Mouse (Mus musculus) frontal cortex, postnatal 10 days (tissue): ENCODE measurements around the gene Tbc1d4.
A peak's percentile ranks its signal among the peaks of the same experiment; 100 is the strongest.

ENCODE experiments used
- DNase-seq, 2 experiments: peaks; one replicate each; pipeline ENCODE4 v3.0.0; 2022; ENCODE audit warnings: low spot score in 2 of 2, mixed read lengths in 1 of 2

The Tbc1d4 gene

DNA sequence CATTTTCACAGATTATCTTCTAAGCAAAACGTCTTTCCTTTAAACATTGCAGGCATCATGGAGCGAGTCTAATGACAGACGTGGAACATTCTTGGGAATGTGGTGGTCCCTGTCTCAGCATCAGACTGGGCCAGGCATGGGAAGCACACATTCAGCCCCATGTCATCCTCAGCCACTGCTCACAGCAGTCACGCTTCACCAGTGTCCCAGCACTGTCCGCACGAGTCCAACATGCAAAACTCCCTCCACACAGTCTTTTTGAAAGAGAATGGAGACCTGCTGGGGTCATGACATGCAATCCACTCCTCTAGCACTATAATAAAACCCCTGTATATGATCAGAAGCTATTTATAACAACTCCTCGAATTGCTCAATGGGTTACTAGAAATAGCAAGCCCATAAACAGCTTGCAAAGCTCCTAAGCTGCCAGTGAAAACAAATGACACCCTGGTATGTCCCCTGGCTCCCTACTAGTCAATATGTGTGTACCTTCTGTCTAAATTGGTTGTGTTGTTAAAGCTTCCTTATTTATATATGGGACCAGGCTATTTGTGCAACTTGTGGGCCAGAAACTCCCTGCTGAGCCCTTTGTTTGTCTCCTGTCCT lies 76.8 kb downstream of the Tbc1d4 start:
- DNase-seq: no peak

DNA sequence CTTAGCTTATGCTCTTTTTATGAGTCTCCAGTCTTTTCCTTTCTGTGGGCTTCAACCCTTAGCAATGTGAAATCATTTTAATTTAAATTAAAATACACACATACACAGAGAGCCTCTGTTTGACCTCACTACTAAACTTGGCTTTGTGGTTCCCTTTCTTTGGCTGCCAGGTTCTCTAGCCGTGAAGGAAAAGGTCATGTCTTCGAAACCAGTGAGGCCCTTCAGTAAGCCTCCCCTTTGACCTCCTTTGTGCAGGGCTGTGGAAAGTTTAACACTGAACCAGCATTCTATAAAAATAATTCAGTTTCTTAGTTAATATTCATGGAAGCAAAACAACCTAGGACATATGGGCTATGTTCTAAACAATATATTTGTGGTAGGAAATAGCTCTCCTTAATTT lies 78.5 kb downstream of the Tbc1d4 start:
- no peak for DNase-seq

DNA sequence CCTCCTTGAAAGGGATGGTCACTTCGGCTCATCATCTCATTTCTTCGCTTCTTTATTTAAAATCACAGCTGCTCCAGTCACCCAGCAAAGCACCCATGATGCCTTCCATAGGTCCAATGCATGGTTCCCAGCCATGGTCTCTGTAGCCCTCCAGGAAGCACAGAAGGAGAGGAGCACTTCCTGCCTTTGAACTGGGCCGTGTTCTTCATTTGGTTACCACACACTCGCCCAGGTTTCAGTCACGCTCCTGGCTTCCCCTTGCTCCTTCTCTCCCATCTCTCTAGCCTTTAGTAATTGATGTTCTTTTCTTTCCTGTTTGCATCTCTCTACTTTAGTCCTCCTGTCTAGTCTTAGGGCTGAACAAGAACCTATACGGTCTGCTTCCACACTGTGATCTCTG lies 79.8 kb downstream of the Tbc1d4 start:
- no peak for DNase-seq

DNA sequence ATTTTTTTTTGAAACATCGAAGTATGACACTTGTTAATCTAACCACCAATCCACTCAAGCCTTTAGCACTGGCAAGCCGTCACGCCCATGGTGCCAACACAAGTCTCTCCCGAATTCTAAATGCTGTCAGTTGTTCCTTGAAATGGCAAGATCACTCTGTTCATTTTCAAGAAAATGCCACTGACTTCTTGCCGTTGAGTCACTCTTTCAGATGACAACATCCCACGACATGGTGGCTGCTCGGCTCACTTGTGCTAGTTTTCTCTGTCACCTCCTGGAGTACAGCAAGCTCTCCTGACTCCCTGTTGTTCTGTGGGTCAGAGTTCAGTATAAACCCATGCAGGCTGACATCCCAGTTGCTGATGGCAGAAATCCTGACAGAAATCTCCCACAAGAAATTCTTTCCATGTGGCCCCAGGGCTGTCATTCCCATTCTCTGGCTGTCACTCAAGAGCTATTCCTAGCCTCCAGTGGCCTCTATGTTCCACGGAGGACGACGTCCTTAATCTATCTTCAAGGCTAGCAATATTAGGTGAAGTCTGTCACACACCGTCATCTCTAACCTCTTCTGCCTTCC lies 81.5 kb downstream of the Tbc1d4 start:
- DNase-seq: no peak

DNA sequence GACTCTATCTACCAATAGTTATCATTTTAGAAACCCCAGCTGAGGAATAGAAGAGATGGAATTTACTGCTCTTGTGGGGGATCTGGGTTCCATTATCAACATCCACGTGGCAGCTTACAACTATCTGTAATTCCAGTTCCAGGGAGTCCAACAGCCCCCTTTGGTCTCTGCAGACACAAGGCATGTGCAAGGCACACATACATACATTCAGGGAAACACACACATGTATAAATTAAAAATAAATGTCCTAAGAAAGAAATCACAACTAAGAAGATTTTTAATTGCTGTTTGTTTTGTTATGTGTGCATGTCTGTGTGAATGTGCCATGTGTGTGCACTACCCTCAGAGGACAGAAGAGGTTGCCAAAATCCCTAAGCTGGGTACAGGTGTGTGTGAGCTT lies 82.5 kb downstream of the Tbc1d4 start:
- no peak for DNase-seq

DNA sequence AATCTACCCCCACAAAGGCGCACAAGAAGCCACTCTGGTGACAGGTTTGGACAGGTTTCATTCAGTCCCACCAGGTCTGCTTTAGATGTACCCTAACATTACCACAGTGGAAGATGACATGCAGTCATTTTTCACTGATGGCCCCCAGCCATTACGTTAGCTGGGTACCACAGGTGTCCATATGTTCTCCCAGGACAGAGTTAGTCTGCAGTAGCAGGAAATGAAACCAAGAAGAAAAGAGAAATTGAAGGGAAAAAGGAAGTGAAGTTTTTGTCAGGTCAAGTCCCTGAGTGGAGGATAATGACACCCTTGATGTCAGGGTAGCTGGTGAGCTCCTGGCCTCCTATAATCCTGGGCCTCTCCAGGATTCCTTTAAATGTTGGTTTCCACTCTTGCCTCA lies 89.0 kb downstream of the Tbc1d4 start:
- DNase-seq: no peak

DNA sequence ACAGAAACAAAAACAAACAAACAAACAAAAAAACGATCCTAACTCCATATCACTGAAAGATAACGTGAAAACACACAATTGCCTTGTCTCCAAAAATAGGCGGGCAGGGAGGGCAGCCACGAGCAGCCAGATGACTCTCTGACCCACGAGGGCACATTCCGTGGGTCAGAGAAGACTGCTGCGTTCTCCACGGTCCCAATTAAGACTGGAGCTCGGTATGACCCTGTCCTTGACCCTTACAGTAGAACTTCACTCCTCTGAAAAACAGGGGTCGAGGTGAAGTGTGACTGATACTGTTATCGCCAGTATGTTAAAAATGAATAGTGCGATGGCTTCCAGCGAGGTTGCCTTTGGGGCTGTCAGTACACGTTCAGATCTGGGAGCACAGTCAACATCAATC lies 90.7 kb downstream of the Tbc1d4 start:
- DNase-seq: no peak

DNA sequence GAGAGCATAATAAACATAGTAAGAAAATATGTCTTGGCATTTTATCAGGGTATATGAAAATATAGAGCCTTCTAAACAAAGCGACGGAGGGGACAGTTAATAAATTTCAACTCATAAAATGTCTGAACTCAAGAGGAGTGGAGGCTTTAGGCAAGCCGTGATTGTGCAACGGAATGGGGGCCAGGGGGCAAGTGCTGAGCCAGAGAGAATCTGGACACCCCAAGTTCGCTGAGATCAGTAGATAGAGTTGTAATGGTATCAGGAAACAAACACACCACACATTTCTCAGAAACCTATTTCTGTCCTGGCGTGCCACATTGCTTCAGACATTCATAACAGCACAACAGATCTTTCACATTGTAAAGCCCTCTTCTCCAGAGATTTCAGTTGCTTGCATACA lies 91.2 kb downstream of the Tbc1d4 start:
- no peak for DNase-seq

DNA sequence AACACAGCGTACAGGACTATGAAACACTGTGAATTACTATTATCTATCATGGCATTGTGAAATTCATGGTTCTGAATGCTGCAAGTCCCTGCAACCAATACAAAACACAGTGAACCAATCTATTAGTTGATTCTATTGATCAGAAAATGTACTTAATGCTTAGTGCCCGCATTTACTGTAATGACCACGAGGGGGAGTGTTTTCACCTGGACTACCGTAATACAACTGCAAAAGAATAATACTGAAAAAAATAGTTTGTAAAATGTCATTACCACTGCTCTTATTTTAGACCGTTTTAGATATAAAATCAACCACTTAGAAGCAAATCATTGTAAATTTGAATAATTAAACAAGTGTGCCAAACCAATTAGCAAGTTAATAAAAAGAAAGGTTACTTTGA lies 91.7 kb downstream of the Tbc1d4 start:
- DNase-seq: no peak

DNA sequence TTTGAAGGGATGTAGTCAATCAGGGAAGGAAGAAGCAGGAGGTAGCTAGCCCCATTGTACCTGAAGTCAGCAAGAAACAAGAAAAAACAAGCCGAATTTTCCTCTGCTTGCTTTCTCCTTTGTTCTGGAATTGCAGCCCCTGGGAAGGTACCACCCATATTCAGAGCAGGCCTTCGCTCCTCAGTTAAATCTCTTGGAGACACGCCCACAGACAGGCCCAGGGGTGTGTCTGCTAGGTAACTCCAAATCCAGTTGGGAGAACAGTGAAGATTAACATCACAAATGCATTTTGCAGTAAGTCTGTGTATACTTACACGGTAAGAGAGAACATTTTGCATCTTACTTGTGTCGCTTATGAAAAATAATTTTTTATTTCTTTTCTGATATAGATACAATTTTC lies 92.1 kb downstream of the Tbc1d4 start:
- DNase-seq: no peak

DNA sequence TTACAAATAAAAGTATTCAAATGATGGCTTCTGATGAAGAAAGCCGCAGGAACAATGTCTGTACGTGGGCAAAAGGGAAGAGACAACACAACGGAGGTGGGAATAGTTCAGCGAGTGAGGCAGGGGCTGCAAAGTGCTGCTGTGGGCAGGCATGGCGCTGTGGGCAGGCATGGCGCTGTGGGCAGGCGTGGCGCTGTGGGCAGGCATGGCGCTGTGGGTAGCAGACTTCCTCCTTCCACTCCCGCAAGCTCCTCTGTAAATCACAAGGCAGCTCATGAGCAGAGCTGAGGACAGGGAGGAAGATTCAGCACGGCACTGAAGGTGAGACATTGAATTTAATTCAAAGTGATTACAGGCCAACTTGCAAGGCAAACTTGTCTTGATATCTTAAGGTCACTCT lies 93.0 kb downstream of the Tbc1d4 start:
- DNase-seq: no peak

DNA sequence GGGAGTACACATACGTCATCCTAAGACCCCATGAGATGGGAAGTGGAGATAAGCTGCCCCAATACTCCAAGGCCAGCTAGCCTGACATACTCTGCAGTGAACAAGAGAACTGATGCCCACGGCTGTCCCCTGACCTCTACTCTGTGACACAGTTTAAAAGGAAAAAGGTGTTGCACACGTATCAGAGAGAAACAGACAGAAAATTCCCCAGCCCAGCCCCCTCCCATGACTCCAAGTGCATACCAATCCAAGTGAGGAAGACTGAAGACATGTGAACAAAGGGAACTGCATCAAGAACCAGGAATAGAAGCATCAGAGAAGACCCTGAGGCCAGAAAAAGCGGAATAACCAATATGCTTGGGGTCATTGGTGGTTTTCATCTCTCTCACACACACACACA lies 93.7 kb downstream of the Tbc1d4 start:
- DNase-seq: no peak

DNA sequence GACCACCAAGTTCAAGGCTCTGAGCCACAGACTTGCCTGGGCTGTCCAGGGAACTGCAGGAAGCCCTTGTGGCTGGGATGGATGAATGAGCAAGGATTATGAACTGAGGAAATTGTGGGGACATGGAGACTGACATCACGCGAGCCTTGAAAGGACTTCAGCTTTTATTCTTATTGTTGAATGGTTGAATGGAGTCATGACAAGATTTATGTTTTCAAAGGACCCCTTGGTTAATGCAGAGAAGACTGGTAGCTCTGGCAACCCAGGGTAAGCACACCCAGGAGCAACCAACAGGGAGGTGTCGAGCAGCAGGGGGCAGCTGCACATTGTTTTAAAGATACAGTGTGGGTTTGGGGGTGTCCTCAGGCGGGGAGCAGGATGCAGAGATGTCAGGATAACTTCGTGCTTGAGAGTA lies 94.4 kb downstream of the Tbc1d4 start:
- DNase-seq: no peak

DNA sequence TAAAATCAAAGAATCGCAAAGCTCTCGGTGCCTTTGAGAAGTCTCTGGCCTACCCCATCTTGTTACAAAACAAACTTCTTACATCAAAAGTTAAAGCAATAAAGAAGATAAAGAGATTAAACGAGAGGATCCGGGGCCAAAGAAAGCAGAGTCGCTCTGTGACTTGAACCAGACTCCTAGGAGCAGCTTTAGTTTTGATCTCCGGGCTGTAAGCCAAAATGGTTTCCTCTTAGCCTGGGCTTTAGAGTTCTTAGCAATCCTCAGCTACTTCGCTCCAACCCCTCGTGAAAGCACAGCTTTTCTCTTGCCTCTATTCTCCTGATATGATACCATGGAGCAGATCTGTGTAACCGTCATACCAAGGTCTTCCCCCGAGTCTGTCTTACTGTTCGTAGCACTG lies 95.8 kb downstream of the Tbc1d4 start:
- no peak for DNase-seq

DNA sequence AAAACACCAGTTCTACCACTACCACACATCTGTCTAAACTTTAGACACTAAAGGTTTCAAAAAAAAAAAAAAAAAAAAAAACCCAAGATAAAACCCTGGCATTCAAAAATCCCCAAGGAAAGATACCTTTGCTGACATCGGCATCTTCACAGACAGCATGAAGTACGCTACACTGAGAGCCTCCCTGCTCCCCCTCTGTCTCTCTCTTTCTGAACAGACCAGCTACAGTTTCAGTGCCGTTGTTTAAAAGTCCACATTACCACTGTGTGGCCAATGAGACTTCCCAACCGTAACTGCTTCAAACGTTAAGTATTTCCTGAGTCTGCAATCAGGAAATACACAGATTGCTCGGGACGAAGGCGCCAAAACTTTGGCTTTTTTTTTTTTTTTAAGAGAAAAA lies 97.6 kb downstream of the Tbc1d4 start:
- no peak for DNase-seq

DNA sequence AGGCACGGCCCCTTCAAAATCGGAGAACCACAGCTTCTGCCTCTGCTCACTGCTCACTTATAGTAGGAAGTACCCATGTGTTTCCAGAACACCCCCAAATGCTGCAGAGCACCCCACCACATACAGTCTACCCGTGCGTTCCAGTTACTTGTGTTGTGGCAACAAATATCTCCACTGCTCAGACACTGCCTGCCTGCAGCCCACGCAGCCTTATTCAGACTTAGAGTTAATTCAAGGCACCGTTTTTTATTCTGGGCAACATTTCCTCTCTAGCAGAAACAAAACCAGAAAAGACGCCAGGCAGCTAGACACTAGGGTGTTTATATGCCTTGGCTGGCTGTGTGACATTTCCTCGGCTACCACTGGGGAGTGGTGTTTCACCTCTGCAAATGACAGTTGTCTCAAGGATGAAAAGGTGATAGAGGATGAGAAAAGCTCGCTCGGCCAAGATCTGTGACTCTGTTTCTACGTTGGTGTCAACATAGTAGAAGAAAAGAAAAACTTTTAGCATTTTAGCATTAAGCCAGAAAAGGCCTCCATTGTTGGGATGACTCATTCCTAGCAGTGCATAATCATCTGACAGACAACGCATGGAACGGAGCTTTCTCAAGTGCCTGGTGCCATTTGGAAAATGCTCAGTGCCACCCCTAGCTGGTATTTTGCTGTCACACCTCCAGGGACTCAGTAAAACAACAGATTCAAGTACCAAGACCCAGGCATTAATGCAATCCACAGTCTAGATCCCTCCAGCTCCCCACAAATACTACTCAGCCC lies 98.3 kb downstream of the Tbc1d4 start:
- peak; percentile 25 to 34 for DNase-seq

DNA sequence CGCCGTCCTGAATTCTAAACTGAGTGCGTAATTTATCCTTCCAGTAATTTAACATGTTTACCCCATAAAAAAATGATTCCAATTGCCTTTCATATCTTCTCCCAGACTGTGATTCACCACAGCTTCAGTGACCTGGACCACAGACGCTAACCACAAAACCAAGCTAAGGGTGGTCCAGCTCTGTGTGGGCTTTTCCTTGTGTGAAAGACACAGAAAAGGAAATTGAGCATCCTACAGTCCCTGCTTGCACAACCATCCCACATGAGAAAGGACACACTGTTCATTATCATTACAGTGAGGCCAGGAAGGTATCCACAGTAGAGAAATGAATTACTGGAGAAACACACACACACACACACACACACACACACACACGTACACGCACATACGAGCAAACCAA lies 99.2 kb downstream of the Tbc1d4 start:
- no peak for DNase-seq

DNA sequence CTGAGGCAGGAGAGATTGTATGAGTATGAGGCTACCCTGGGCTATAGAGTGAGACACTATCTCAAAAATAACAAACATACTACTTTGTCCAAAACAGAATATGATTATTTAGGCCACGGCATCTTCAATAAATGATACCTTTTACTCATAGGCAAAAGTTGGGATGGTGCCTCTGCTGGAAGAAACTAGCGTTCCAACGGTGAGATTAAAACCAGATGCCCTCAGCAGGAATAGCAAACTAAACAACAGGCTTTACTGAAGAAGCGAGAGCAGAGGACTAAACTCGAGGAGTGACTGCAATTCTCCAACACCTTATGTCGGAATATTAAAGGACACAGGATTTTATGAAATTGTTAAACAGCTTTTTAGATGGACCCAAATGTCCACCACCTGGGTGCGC lies 101.0 kb downstream of the Tbc1d4 start:
- DNase-seq: no peak

DNA sequence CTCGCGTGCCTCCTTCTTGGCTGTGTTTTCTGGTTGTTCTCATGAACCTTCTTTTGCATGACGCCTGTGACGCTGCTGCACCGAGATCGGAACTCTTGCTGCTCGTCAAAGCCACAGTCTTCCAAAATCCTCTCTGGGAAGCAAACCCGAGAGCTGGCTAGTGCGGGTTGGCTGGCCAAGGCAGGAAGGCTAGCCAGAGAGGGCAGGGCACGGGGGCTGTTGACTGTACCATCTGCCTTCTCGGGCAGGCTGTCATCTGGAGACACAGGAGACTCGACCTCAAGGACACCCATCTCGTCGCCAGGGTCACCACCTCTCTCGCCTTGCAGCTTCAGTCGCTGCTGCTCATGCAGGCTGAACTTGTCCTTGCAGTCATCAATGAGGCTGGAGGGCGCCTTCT lies 101.8 kb downstream of the Tbc1d4 start:
- DNase-seq: no peak

DNA sequence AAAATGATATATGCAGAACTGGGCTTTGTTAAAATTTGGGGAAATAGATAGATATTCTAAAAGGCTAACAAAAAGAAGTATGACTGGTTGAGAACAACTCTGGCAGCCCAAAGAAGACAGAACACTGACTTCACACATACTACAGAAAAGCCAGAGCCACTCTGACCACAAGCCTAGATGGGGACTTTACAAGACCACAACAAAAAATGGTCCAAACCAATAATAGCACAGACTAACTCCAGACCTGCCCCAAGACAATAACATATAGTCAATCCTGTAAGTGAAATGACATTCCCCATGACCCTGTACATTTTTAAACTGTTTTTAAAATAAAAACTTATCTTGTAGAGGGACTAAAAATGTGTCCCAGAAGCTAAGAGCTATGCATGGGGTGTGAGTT lies 103.2 kb downstream of the Tbc1d4 start:
- DNase-seq: no peak

DNA sequence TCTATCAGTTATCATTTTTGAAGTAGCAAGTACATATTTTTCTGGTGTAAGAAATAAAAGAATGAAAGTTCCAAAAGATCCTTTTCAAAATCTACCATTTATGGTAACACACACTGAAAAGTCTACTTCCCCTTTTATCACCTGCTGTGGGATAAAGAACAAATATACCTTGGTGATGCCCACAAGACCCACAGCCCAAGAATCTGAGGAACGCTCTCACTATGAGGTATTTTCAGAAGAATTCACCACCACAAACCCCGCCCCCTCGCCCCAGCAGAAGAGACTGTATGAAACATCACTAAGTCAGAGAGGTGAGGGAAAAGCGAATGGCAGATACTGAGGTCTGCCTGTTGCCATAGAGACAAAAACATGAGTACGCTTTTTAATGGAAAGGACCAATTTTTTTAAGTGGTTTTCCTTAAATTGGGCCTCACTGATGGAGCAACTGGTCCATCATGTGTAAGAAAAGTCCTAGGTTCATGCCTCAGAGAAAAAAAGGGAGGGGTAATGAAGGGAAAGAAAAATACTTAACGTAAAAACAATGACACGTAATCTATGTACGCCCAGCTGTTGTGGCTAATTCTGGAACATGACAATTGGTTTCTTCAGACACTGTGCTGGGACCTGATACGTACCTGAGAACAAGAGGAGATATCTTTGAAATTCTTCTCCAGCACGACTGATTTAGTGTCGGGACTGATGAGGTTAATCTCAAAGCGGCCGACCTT lies 104.4 kb downstream of the Tbc1d4 start:
- DNase-seq: no peak

DNA sequence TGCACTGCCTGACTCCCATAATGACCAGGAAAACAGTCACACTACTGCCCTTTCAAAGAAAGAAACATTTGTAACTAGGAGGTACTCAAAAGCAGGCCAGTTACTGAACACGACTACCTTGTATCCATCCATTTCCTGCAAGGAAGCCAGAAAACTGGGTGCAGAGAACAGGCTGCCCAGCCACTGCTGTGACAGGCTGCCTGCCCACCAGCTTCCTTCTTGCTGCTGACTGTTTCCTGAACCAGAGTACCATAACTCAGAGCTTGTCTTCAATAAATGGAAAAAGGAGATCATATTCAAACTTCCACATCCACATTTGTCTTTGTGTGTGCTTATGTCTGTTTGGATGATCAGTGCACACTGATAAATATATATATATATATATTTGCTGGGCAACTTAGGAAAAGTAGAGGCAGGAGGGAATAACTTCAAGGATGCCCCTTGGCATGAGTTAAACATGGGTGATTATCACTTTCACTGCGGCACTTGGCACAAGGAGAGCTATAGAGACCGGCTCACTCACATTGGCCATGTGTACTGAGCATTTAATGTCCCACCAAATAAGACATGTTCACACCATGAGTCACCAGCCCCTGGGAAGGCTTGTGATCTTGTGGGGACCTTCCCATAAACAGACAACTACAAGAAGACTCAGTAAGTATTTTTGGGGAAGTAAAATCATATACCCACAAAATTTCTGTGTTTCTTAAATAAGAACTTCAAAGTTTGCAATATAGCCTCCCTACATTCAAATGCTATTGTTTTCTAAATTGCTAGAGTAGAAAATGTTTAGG lies 105.6 kb downstream of the Tbc1d4 start:
- DNase-seq: no peak
